Comparison of ENCODE assay signal across 31 mouse cellular contexts in genomic region chr19:10729889-10730288, GRCm38 (mm10). TPM values are rescaled to one million over a fixed set of nuclear protein-coding genes. Genes with fewer than 3 reads are reported as not detected.
DNase-seq lines count a peak whose midpoint lies in the region; ATAC-seq and TF ChIP-seq lines count a peak whose summit lies in the region.
"Had no signal": no experiment of that assay in that cellular context is flagged by ENCODE, and none has a peak within 500 bp of the region (broad histone marks: within the 10 kb centered on the region; RNA-seq: fewer than 3 reads in every experiment).

No protein-coding gene starts in this region.

- H3K4me2 ChIP-seq in stomach, embryonic 16.5 days (ENCODE audit: low read depth, low read length) = no peak overlapping the region
- H3K4me2 ChIP-seq: embryonic facial prominence, embryonic 13.5 days; intestine, embryonic 15.5 days; limb, embryonic 13.5 days; liver, embryonic 12.5 days had no signal

- 75% methylated on average over 10 of the region's 10 CpGs for WGBS in stomach, embryonic 16.5 days

- intact Hi-C loops in left cerebral cortex, adult 2 months (cut with DNase I) = no loop called here

- TF ChIP-seq CTCF in left cerebral cortex, adult 2 months (IDR thresholded peaks at IDR 0.05) = no peak

- H3K27me3 ChIP-seq in stomach, embryonic 16.5 days (ENCODE audit: control insufficient read depth, insufficient read depth, low read length) = no peaks in the 10 kb centered on the region
- H3K27me3 ChIP-seq: embryonic facial prominence, embryonic 13.5 days; intestine, embryonic 15.5 days; limb, embryonic 13.5 days had no signal

- DNase-seq in left cerebral cortex, adult 2 months (ENCODE audit: extremely low spot score in 1 of 2, low spot score in 2 of 2) = no peak
- DNase-seq in left cerebral cortex, adult 18-20 months (ENCODE audit: low spot score in 2 of 2) = no peak
- no peak for DNase-seq in heart, adult 11 months
- no peak for DNase-seq in spleen, postnatal 4 days (ENCODE audit: low spot score in 2 of 2)
- DNase-seq: B cell, adult 2 months; cerebellum, adult 18-20 months; cerebellum, postnatal 14 days; gastrocnemius, adult 2 months; kidney, adult 9 months; kidney, postnatal 25 days; layer of hippocampus, postnatal 36 days; lung, adult 18-20 months; thymus, postnatal 36 days had no signal

- ATAC-seq in CD4-positive, CD25-positive, alpha-beta regulatory T cell, adult 4 months = peak; percentile 12
- ATAC-seq in hematopoietic stem cell, adult 5-6 weeks (replicated peaks in 1 of 2; ENCODE audit: insufficient read depth in 1 of 2, low FRiP score in 2 of 2, low TSS enrichment in 1 of 2, low read depth in 1 of 2, poor library complexity in 2 of 2, severe bottlenecking in 2 of 2) = peak; percentile 17 to 22; a peak in 3 of 4 replicates
- ATAC-seq in stomach, embryonic 16.5 days (ENCODE audit: insufficient read depth, low FRiP score) = peak; percentile 51
- ATAC-seq: forebrain, embryonic 14.5 days; intestine, embryonic 15.5 days; liver, embryonic 12.5 days had no signal

- H3K27ac ChIP-seq in left cerebral cortex, adult 2 months = peak overlapping the region; percentile 19; the same call in 1 of the 2 replicates
- peak overlapping the region; percentile 88 for H3K27ac ChIP-seq in stomach, embryonic 16.5 days (ENCODE audit: low read length)
- H3K27ac ChIP-seq: gastrocnemius, adult 2 months; heart, embryonic 10.5 days; intestine, embryonic 15.5 days; layer of hippocampus, adult 2 months; limb, embryonic 13.5 days; liver, embryonic 12.5 days had no signal

- H3K4me3 ChIP-seq in left cerebral cortex, adult 2 months = no peak overlapping the region
- no peak overlapping the region for H3K4me3 ChIP-seq in stomach, embryonic 16.5 days (replicated peaks; ENCODE audit: low read length)
- H3K4me3 ChIP-seq: embryonic facial prominence, embryonic 13.5 days; gastrocnemius, adult 2 months; heart, embryonic 10.5 days; intestine, embryonic 15.5 days; layer of hippocampus, adult 2 months; limb, embryonic 13.5 days; liver, embryonic 12.5 days had no signal

- no peaks in the 10 kb centered on the region for H3K36me3 ChIP-seq in stomach, embryonic 16.5 days (ENCODE audit: control insufficient read depth, insufficient read depth, low read length)
- H3K36me3 ChIP-seq: embryonic facial prominence, embryonic 13.5 days; heart, embryonic 10.5 days; intestine, embryonic 15.5 days; limb, embryonic 13.5 days; liver, embryonic 12.5 days had no signal

- no peaks in the 10 kb centered on the region for H3K4me1 ChIP-seq in stomach, embryonic 16.5 days (ENCODE audit: control insufficient read depth, insufficient read depth, low read length)
- H3K4me1 ChIP-seq: heart, embryonic 10.5 days; intestine, embryonic 15.5 days; liver, embryonic 12.5 days had no signal

- no peak overlapping the region for H3K9ac ChIP-seq in stomach, embryonic 16.5 days (ENCODE audit: low read length)
- H3K9ac ChIP-seq: embryonic facial prominence, embryonic 13.5 days; intestine, embryonic 15.5 days; limb, embryonic 13.5 days; liver, embryonic 12.5 days had no signal

- H3K9me3 ChIP-seq in stomach, embryonic 16.5 days (replicated peaks; ENCODE audit: control insufficient read depth, low read length) = no peaks in the 10 kb centered on the region
- H3K9me3 ChIP-seq: embryonic facial prominence, embryonic 13.5 days; heart, embryonic 10.5 days; intestine, embryonic 15.5 days; limb, embryonic 13.5 days; liver, embryonic 12.5 days had no signal

RNA-seq across cellular contexts. Expression of gene Cd5, which starts 8.9 kb away (rescaled TPM):
- total RNA-seq in left cerebral cortex, adult 2 months (2021) = under 1 TPM; 0.16 to 0.37 TPM
- total RNA-seq in left cerebral cortex, adult 18-20 months (2021) = under 1 TPM in 1 of 2 experiments, not detected in 1; 0.16 TPM
- 100 to 1,000 TPM; 449 to 646 TPM for polyA plus RNA-seq in CD4-positive, CD25-positive, alpha-beta regulatory T cell, adult 4 months (2017; shearing (Covaris generic))
- total RNA-seq in hematopoietic stem cell, adult 5-6 weeks (2017) = 1.1 and 4.5 TPM in 2 replicates
- 3.3 and 3.8 TPM in 2 replicates for polyA plus RNA-seq in stomach, embryonic 16.5 days (2015; fragmentation: Nextera tagmentation; extraction: Ambion mirVana)
- total RNA-seq: gastrocnemius, adult 2 months; layer of hippocampus, adult 2 months; layer of hippocampus, postnatal 36 days; left cerebral cortex, postnatal 25 days had no signal
- polyA plus RNA-seq: hindbrain, embryonic 11.5 days; liver, embryonic 12.5 days had no signal

RNA-seq across cellular contexts. Expression of gene Vps37c, which starts 41.4 kb away (rescaled TPM):
- 10 to 100 TPM; 21.6 to 24.4 TPM for total RNA-seq in left cerebral cortex, adult 2 months (2021)
- total RNA-seq in left cerebral cortex, adult 18-20 months (2021) = 10 to 100 TPM; 21.7 to 25.8 TPM
- 10 to 100 TPM; 14.5 to 15.7 TPM for polyA plus RNA-seq in CD4-positive, CD25-positive, alpha-beta regulatory T cell, adult 4 months (2017; shearing (Covaris generic))
- total RNA-seq in hematopoietic stem cell, adult 5-6 weeks (2017) = 11.7 and 13.9 TPM in 2 replicates
- polyA plus RNA-seq in stomach, embryonic 16.5 days (2015; fragmentation: Nextera tagmentation; extraction: Ambion mirVana) = 48.7 and 60.3 TPM in 2 replicates

RNA-seq across cellular contexts. Expression of gene Pga5, which starts 52.0 kb away (rescaled TPM):
- not detected for total RNA-seq in left cerebral cortex, adult 2 months (2021)
- total RNA-seq in left cerebral cortex, adult 18-20 months (2021) = not detected
- not detected for polyA plus RNA-seq in CD4-positive, CD25-positive, alpha-beta regulatory T cell, adult 4 months (2017; shearing (Covaris generic))
- not detected in 2 replicates for total RNA-seq in hematopoietic stem cell, adult 5-6 weeks (2017)
- 139 and 218 TPM in 2 replicates for polyA plus RNA-seq in stomach, embryonic 16.5 days (2015; fragmentation: Nextera tagmentation; extraction: Ambion mirVana)
- total RNA-seq: adrenal gland, adult 18-20 months; gastrocnemius, adult 2 months; gastrocnemius, postnatal 4 days; layer of hippocampus, adult 2 months; layer of hippocampus, postnatal 36 days; left cerebral cortex, postnatal 25 days; megakaryocyte, adult 5-6 weeks; neutrophil, adult 5-6 weeks had no signal
- polyA plus RNA-seq: embryonic facial prominence, embryonic 13.5 days; forebrain, embryonic 14.5 days; heart, embryonic 10.5 days; heart, embryonic 16.5 days; hindbrain, embryonic 11.5 days; small intestine, adult 2 months had no signal
